Comparison of ENCODE assay signal across 20 mouse cellular contexts in the genomic region with DNA sequence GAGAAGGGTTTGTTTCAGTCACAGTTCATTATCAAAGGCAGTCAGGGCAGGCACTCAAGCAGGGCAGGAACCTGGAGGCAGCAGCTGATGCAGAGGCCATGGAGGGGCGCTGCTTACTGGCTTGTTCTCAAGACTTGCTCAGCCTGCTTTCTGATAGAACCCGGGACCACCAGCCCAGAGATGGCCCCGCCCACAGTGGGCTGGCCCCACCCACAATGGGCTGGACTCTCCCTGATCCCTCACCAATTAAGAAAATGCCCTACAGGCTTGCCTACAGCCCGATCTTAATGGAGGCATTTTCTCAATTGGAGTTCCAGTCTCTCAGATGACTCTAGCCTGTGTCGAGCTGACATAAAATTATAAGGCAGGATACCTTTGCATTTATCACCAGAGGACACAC.
DNase-seq lines count a peak whose midpoint lies in the region; ATAC-seq and TF ChIP-seq lines count a peak whose summit lies in the region.
"Had no signal": no experiment of that assay in that cellular context is flagged by ENCODE, and none has a peak within 500 bp of the region (broad histone marks: within the 10 kb centered on the region; RNA-seq: fewer than 3 reads in every experiment).

No protein-coding gene starts in this region.

- peaks cover 17% of the 10 kb centered on the region for H3K4me1 ChIP-seq in kidney, embryonic 15.5 days
- H3K4me1 ChIP-seq in ES-E14 (ENCODE audit: control insufficient read depth in 2 of 2, insufficient read depth in 2 of 2, low read length in 2 of 2, poor library complexity in 1 of 2) = peaks cover 2 to 20% of the 10 kb centered on the region in 2 experiments; a peak in 2 of 4 replicates
- H3K4me1 ChIP-seq in midbrain, embryonic 14.5 days (ENCODE audit: control insufficient read depth, insufficient read depth, low read length) = 0 out of 2 replicates have a peak, but pooled peaks cover 8% of the 10 kb centered on the region

- H3K9me3 ChIP-seq in kidney, embryonic 15.5 days (replicated peaks) = no peaks in the 10 kb centered on the region
- H3K9me3 ChIP-seq in ES-E14 (ENCODE audit: control insufficient read depth, insufficient read depth, low read depth, low read length) = no peaks in the 10 kb centered on the region
- no peaks in the 10 kb centered on the region for H3K9me3 ChIP-seq in midbrain, embryonic 14.5 days (ENCODE audit: control insufficient read depth, low read length)
- H3K9me3 ChIP-seq: heart, embryonic 10.5 days; hindbrain, embryonic 15.5 days; neural tube, embryonic 13.5 days had no signal

- 0 out of 2 replicates have a peak, but pooled peaks cover 11% of the 10 kb centered on the region for H3K27me3 ChIP-seq in kidney, embryonic 15.5 days
- H3K27me3 ChIP-seq in midbrain, embryonic 14.5 days (ENCODE audit: control insufficient read depth, insufficient read depth, low read length) = no peaks in the 10 kb centered on the region

- no peak for TF ChIP-seq POLR2A in brain, embryonic 14.5 days (IDR thresholded peaks at IDR 0.05; ENCODE audit: borderline replicate concordance, extremely low read depth, insufficient read depth, insufficient read length, poor library complexity, severe bottlenecking)

- H3K27ac ChIP-seq in kidney, embryonic 15.5 days = 0 out of 2 replicates have a peak overlapping the region, but pooled peaks have one; percentile 3
- H3K27ac ChIP-seq in ES-E14 (ENCODE audit: insufficient read depth, low read depth, low read length, poor library complexity, severe bottlenecking) = no peak overlapping the region
- peak overlapping the region; percentile 58; the same call in 1 of the 2 replicates for H3K27ac ChIP-seq in midbrain, embryonic 14.5 days (replicated peaks; ENCODE audit: low read depth, low read length)
- H3K27ac ChIP-seq: heart, embryonic 10.5 days; hindbrain, embryonic 15.5 days; neural tube, embryonic 13.5 days had no signal

- DNase-seq in kidney, adult 8-10 months = no peak
- DNase-seq in ES-E14 (ENCODE audit: low read depth, low spot score) (peak; percentile 59), liver (no peak)
- peak; percentile 72 for DNase-seq in brain, embryonic 14.5 days (ENCODE audit: low read depth)
- DNase-seq in midbrain, embryonic 14.5 days = peak; percentile 65
- DNase-seq in cerebellum, adult 8-10 months = no peak
- DNase-seq: adrenal gland, postnatal 10 days; cerebellum, adult 9-11 months; gastrocnemius, postnatal 36 days; heart, postnatal 10 days; kidney, postnatal 25 days; lung, adult 2 months; lung, postnatal 4 days; thymus, postnatal 36 days had no signal

- in situ Hi-C loops in ES-E14 (cut with MboI; ENCODE audit: low sequenced_read_pairs in 2 of 2, unreplicated experiment in 2 of 2) = no loop called here

- H3K4me2 ChIP-seq in kidney, embryonic 15.5 days = no peak overlapping the region
- no peak overlapping the region for H3K4me2 ChIP-seq in midbrain, embryonic 14.5 days (ENCODE audit: low read length)
- H3K4me2 ChIP-seq: hindbrain, embryonic 15.5 days; neural tube, embryonic 13.5 days had no signal

- H3K36me3 ChIP-seq in kidney, embryonic 15.5 days = no peaks in the 10 kb centered on the region
- H3K36me3 ChIP-seq in ES-E14 (ENCODE audit: control insufficient read depth, insufficient read depth, low read length, poor library complexity, severe bottlenecking) = no peaks in the 10 kb centered on the region
- no peaks in the 10 kb centered on the region for H3K36me3 ChIP-seq in midbrain, embryonic 14.5 days (ENCODE audit: control insufficient read depth, insufficient read depth, low read length)
- H3K36me3 ChIP-seq: heart, embryonic 10.5 days; hindbrain, embryonic 15.5 days; neural tube, embryonic 13.5 days had no signal

- ATAC-seq in kidney, embryonic 15.5 days (replicated peaks; ENCODE audit: low FRiP score) = 0 out of 2 replicates have a peak, but pooled peaks have one; percentile 23
- ATAC-seq in midbrain, embryonic 14.5 days (ENCODE audit: low FRiP score, low TSS enrichment) = 0 out of 2 replicates have a peak, but pooled peaks have one; percentile 34
- ATAC-seq: intestine, postnatal 0 days had no signal

- no peak overlapping the region for H3K4me3 ChIP-seq in kidney, embryonic 15.5 days (replicated peaks)
- 0 out of 4 replicates have a peak overlapping the region, but pooled peaks of 1 of the 2 experiments have one; percentile 26 for H3K4me3 ChIP-seq in ES-E14 (ENCODE audit: insufficient read depth in 1 of 2, low read depth in 1 of 2, low read length in 2 of 2, poor library complexity in 1 of 2, severe bottlenecking in 1 of 2)
- no peak overlapping the region for H3K4me3 ChIP-seq in midbrain, embryonic 14.5 days (replicated peaks; ENCODE audit: low read depth, low read length)
- H3K4me3 ChIP-seq: erythroblast, embryonic 14.5 days; heart, embryonic 10.5 days; hindbrain, embryonic 15.5 days; neural tube, embryonic 13.5 days had no signal

- WGBS in kidney, embryonic 15.5 days = 12% methylated on average over 5 of the region's 5 CpGs
- 12% methylated on average over 5 of the region's 5 CpGs for WGBS in midbrain, embryonic 14.5 days

- no peak overlapping the region for H3K9ac ChIP-seq in kidney, embryonic 15.5 days
- H3K9ac ChIP-seq in ES-E14 (ENCODE audit: insufficient read depth, low read depth, low read length, poor library complexity, severe bottlenecking) = no peak overlapping the region
- no peak overlapping the region for H3K9ac ChIP-seq in midbrain, embryonic 14.5 days (replicated peaks; ENCODE audit: low read length)
- H3K9ac ChIP-seq: hindbrain, embryonic 15.5 days; neural tube, embryonic 13.5 days had no signal

- no peak for TF ChIP-seq CTCF in brain, embryonic 14.5 days (IDR thresholded peaks at IDR 0.05; ENCODE audit: borderline replicate concordance, extremely low read depth, insufficient read depth, insufficient read length)

TF ChIP-seq in ES-E14, 5 proteins besides CTCF, POLR2A, EP300 and RAD21:
- TF ChIP-seq ZNF384 (IDR thresholded peaks at IDR 0.05; ENCODE audit: low read depth, low read length) = no peak
- TF ChIP-seq CHD2 (IDR thresholded peaks at IDR 0.05; ENCODE audit: low read depth, low read length) = no peak
- no peak for TF ChIP-seq HCFC1 (IDR thresholded peaks at IDR 0.05; ENCODE audit: borderline replicate concordance, insufficient read depth, low read length)
- no peak for TF ChIP-seq ZC3H11A (IDR thresholded peaks at IDR 0.05; ENCODE audit: borderline replicate concordance, low read depth, low read length)
- TF ChIP-seq MAFK (IDR thresholded peaks at IDR 0.05; ENCODE audit: insufficient read depth, low read depth, low read length) = no peak

Comparison
In these comparisons a context has a peak if more than half of its experiments do, and no peak if none do; other contexts are left out.
1. DNase-seq: peak in ES-E14 (single experiment), brain, embryonic 14.5 days (single experiment) and midbrain, embryonic 14.5 days (single experiment); none in kidney, adult 8-10 months (0 of 2), liver (single experiment) and cerebellum, adult 8-10 months (single experiment).